Mouse (Mus musculus) liver, embryonic 12.5 days (tissue): ENCODE results near the gene Tnpo1. TPM values are rescaled to one million over a fixed set of nuclear protein-coding genes. Genes with fewer than 3 reads are reported as not detected.

Source experiments
- ATAC-seq: fragments of 200-750 bp; cut with Nextera tagmentation; 2 replicates; pipeline ENCODE4 v1.8.0; 2017; ENCODE audit warnings: moderate number of reproducible peaks, mild to moderate bottlenecking, moderate library complexity
- H3K27ac ChIP-seq: fragments of 300-500 bp; sonication (generic); 2 replicates; pipeline ENCODE4 v1.5.1; 2016; ENCODE audit warnings: mild to moderate bottlenecking
- H3K27me3 ChIP-seq: fragments of 300-500 bp; sonication (generic); replicated peaks from 2 replicates; pipeline ENCODE4 v1.6.1; 2016; ENCODE audit warnings: mild to moderate bottlenecking, moderate library complexity
- H3K36me3 ChIP-seq: fragments of 300-500 bp; sonication (generic); 2 replicates; pipeline ENCODE4 v1.6.1; 2016; ENCODE audit warnings: mild to moderate bottlenecking, moderate library complexity
- H3K4me1 ChIP-seq: fragments of 300-500 bp; sonication (generic); 2 replicates; pipeline ENCODE4 v1.6.1; 2016
- H3K4me2 ChIP-seq: fragments of 300-500 bp; sonication (generic); 2 replicates; pipeline ENCODE4 v1.6.1; 2016; ENCODE audit warnings: mild to moderate bottlenecking, moderate library complexity
- H3K4me3 ChIP-seq: fragments of 300-500 bp; sonication (generic); 2 replicates; pipeline ENCODE4 v1.5.1; 2016; ENCODE audit warnings: mild to moderate bottlenecking, moderate library complexity
- H3K9ac ChIP-seq: fragments of 300-500 bp; sonication (generic); 2 replicates; pipeline ENCODE4 v1.6.1; 2016; ENCODE audit warnings: mild to moderate bottlenecking, moderate library complexity
- H3K9me3 ChIP-seq: fragments of 300-500 bp; sonication (generic); replicated peaks from 2 replicates; pipeline ENCODE4 v1.6.1; 2016; ENCODE audit warnings: mild to moderate bottlenecking, moderate library complexity
- WGBS: fragments of 180-500 bp; shearing (Covaris S2); methylation state at CpG from one replicate; pipeline ENCODE4 v1.1.7; 2016; ENCODE audit not compliant: insufficient replicate concordance; 5-methylcytosine and 5-hydroxymethylcytosine counted together
- polyA plus RNA-seq: library from polyadenylated mRNA; unstranded; fragments of >200 nt; fragmentation: Nextera tagmentation; extraction: Ambion mirVana; gene quantifications from 2 replicates; pipeline ENCODE4 v1.2.1, GENCODE M21; 2016

Gene Tnpo1
- polyA plus RNA-seq, 1 experiment from 2014 or later = 36.8 TPM

GRCm38 (mm10) chr13:98924897-98925485 is 1.2 kb downstream of the Tnpo1 start:
- peak overlapping the region; percentile 89 for H3K4me2 ChIP-seq
- no peaks in the 10 kb centered on the region for H3K9me3 ChIP-seq
- WGBS = 20% methylated on average over 11 of the region's 11 CpGs
- peaks cover 21% of the 10 kb centered on the region for H3K36me3 ChIP-seq
- H3K4me3 ChIP-seq = peak overlapping the region; percentile 98
- ATAC-seq = no peak
- peak overlapping the region; percentile 91 for H3K9ac ChIP-seq
- peak overlapping the region; percentile 87 for H3K27ac ChIP-seq
- peaks cover 33% of the 10 kb centered on the region for H3K4me1 ChIP-seq
- no peaks in the 10 kb centered on the region for H3K27me3 ChIP-seq

GRCm38 (mm10) chr13:98922806-98923205 is 3.4 kb downstream of the Tnpo1 start:
- Histone ChIP-seq H3K9me3 (no peaks in the 10 kb centered on the region), H3K9ac (no peak overlapping the region), H3K36me3 (peaks cover 25% of the 10 kb centered on the region), H3K27ac (no peak overlapping the region), H3K4me1 (peaks cover 42% of the 10 kb centered on the region), H3K27me3 (no peaks in the 10 kb centered on the region), H3K4me2 (no peak overlapping the region), H3K4me3 (no peak overlapping the region)
- ATAC-seq = no peak
- WGBS = 78% methylated on average over 3 of the region's 3 CpGs

- peaks cover 28% of the 10 kb centered on the region for H3K36me3 ChIP-seq
Measured at GRCm38 (mm10) chr13:98921276-98921675, 4.9 kb downstream of the Tnpo1 start.

GRCm38 (mm10) chr13:98920300-98920699 is 5.9 kb downstream of the Tnpo1 start:
- H3K4me1 ChIP-seq = peaks cover 46% of the 10 kb centered on the region
- H3K9me3 ChIP-seq = no peaks in the 10 kb centered on the region
- no peak for ATAC-seq
- H3K27ac ChIP-seq = no peak overlapping the region
- no peak overlapping the region for H3K9ac ChIP-seq
- no peak overlapping the region for H3K4me3 ChIP-seq
- 68% methylated on average over 3 of the region's 3 CpGs for WGBS
- H3K36me3 ChIP-seq = peaks cover 30% of the 10 kb centered on the region
- H3K27me3 ChIP-seq = no peaks in the 10 kb centered on the region
- H3K4me2 ChIP-seq = no peak overlapping the region

More at GRCm38 (mm10) chr13:98921276-98921675, 4.9 kb downstream of the Tnpo1 start:
- Histone ChIP-seq H3K4me1 (peaks cover 38% of the 10 kb centered on the region), H3K4me3 (no peak overlapping the region), H3K9ac (no peak overlapping the region), H3K9me3 (no peaks in the 10 kb centered on the region), H3K27ac (no peak overlapping the region), H3K4me2 (no peak overlapping the region), H3K27me3 (no peaks in the 10 kb centered on the region)
- no peak for ATAC-seq
- WGBS = 89% methylated on average over 7 of the region's 7 CpGs

- no peak overlapping the region for H3K27ac ChIP-seq
- H3K9me3 ChIP-seq = no peaks in the 10 kb centered on the region
- no peak for ATAC-seq
- WGBS = 81% methylated on average over 8 of the region's 8 CpGs
- no peak overlapping the region for H3K4me3 ChIP-seq
- H3K36me3 ChIP-seq = peaks cover 30% of the 10 kb centered on the region
- H3K27me3 ChIP-seq = no peaks in the 10 kb centered on the region
- peaks cover 47% of the 10 kb centered on the region for H3K4me1 ChIP-seq
- no peak overlapping the region for H3K4me2 ChIP-seq
- H3K9ac ChIP-seq = no peak overlapping the region
Measured at GRCm38 (mm10) chr13:98919695-98920094, 6.5 kb downstream of the Tnpo1 start.

- WGBS = 40% methylated on average over 2 of the region's 2 CpGs
Measured at GRCm38 (mm10) chr13:98917851-98918250, 8.3 kb downstream of the Tnpo1 start.

GRCm38 (mm10) chr13:98915591-98915990 is 10.6 kb downstream of the Tnpo1 start:
- no peak overlapping the region for H3K4me3 ChIP-seq
- H3K27ac ChIP-seq = no peak overlapping the region; the same call in 1 of the 2 replicates
- H3K4me1 ChIP-seq = peaks cover 58% of the 10 kb centered on the region
- peaks cover 9% of the 10 kb centered on the region; the same call in 1 of the 2 replicates for H3K36me3 ChIP-seq
- H3K4me2 ChIP-seq = no peak overlapping the region
- H3K27me3 ChIP-seq = no peaks in the 10 kb centered on the region
- no peaks in the 10 kb centered on the region for H3K9me3 ChIP-seq
- no peak for ATAC-seq
- WGBS = 78% methylated on average over 4 of the region's 4 CpGs
- no peak overlapping the region for H3K9ac ChIP-seq

More at GRCm38 (mm10) chr13:98917851-98918250, 8.3 kb downstream of the Tnpo1 start:
- ATAC-seq = no peak; the same call in 1 of the 2 replicates
- Histone ChIP-seq H3K4me3 (no peak overlapping the region), H3K9me3 (no peaks in the 10 kb centered on the region), H3K4me1 (peaks cover 53% of the 10 kb centered on the region), H3K9ac (no peak overlapping the region), H3K27ac (no peak overlapping the region), H3K36me3 (peaks cover 27% of the 10 kb centered on the region), H3K4me2 (no peak overlapping the region), H3K27me3 (no peaks in the 10 kb centered on the region)

- H3K36me3 ChIP-seq = peaks cover 7% of the 10 kb centered on the region; the same call in 1 of the 2 replicates
- H3K4me3 ChIP-seq = no peak overlapping the region
- no peak for ATAC-seq
- peak overlapping the region; percentile 8; the same call in 1 of the 2 replicates for H3K9ac ChIP-seq
- 64% methylated on average over 5 of the region's 5 CpGs for WGBS
- no peaks in the 10 kb centered on the region for H3K27me3 ChIP-seq
- H3K4me2 ChIP-seq = no peak overlapping the region
- peaks cover 58% of the 10 kb centered on the region for H3K4me1 ChIP-seq
- no peaks in the 10 kb centered on the region for H3K9me3 ChIP-seq
- H3K27ac ChIP-seq = no peak overlapping the region
Measured at GRCm38 (mm10) chr13:98914844-98915212, 11.4 kb downstream of the Tnpo1 start.

GRCm38 (mm10) chr13:98914010-98914843 is 12.0 kb downstream of the Tnpo1 start:
- H3K9me3 ChIP-seq = no peaks in the 10 kb centered on the region
- no peak for ATAC-seq
- H3K4me1 ChIP-seq = peaks cover 58% of the 10 kb centered on the region
- WGBS = 78% methylated on average over 14 of the region's 14 CpGs
- no peak overlapping the region for H3K4me2 ChIP-seq
- H3K27me3 ChIP-seq = no peaks in the 10 kb centered on the region
- 0 out of 2 replicates have a peak, but pooled peaks cover 5% of the 10 kb centered on the region for H3K36me3 ChIP-seq
- no peak overlapping the region for H3K9ac ChIP-seq
- no peak overlapping the region for H3K4me3 ChIP-seq
- no peak overlapping the region for H3K27ac ChIP-seq

GRCm38 (mm10) chr13:98913196-98913595 is 13.0 kb downstream of the Tnpo1 start:
- Histone ChIP-seq H3K9ac (no peak overlapping the region), H3K4me3 (no peak overlapping the region), H3K27ac (no peak overlapping the region), H3K36me3 (0 out of 2 replicates have a peak, but pooled peaks cover 5% of the 10 kb centered on the region), H3K4me2 (no peak overlapping the region), H3K27me3 (no peaks in the 10 kb centered on the region), H3K9me3 (no peaks in the 10 kb centered on the region), H3K4me1 (peaks cover 53% of the 10 kb centered on the region)
- ATAC-seq = no peak
- 70% methylated on average over 7 of the region's 7 CpGs for WGBS

GRCm38 (mm10) chr13:98912602-98913001 is 13.6 kb downstream of the Tnpo1 start:
- ATAC-seq = peak; percentile 77
- no peaks in the 10 kb centered on the region for H3K9me3 ChIP-seq
- no peaks in the 10 kb centered on the region for H3K27me3 ChIP-seq
- H3K4me2 ChIP-seq = no peak overlapping the region
- H3K36me3 ChIP-seq = 0 out of 2 replicates have a peak, but pooled peaks cover 5% of the 10 kb centered on the region
- H3K4me3 ChIP-seq = no peak overlapping the region
- no peak overlapping the region for H3K27ac ChIP-seq
- 32% methylated on average over 8 of the region's 8 CpGs for WGBS
- peaks cover 47% of the 10 kb centered on the region for H3K4me1 ChIP-seq
- no peak overlapping the region for H3K9ac ChIP-seq

GRCm38 (mm10) chr13:98910801-98911200 is 15.4 kb downstream of the Tnpo1 start:
- H3K4me2 ChIP-seq = no peak overlapping the region
- H3K4me3 ChIP-seq = no peak overlapping the region
- no peaks in the 10 kb centered on the region for H3K36me3 ChIP-seq
- H3K9me3 ChIP-seq = no peaks in the 10 kb centered on the region
- ATAC-seq = no peak
- H3K27ac ChIP-seq = no peak overlapping the region
- WGBS = 80% methylated on average over 3 of the region's 3 CpGs
- H3K27me3 ChIP-seq = no peaks in the 10 kb centered on the region
- peaks cover 41% of the 10 kb centered on the region for H3K4me1 ChIP-seq
- no peak overlapping the region for H3K9ac ChIP-seq
